Mouse (Mus musculus) megakaryocyte, embryonic 14.5 days (primary cell): ENCODE measurements around the gene Zfp101. TPM values are rescaled to one million over a fixed set of nuclear protein-coding genes. Genes with fewer than 3 reads are reported as not detected.

Source experiments
- H3K27me3 ChIP-seq: replicated peaks from 2 replicates; pipeline ENCODE3; 2012; ENCODE audit warnings: inconsistent platforms
- H3K36me3 ChIP-seq: replicated peaks from 2 replicates; pipeline ENCODE3; 2012; ENCODE audit warnings: low read length, inconsistent platforms, mixed read lengths
- H3K4me1 ChIP-seq: 2 replicates; pipeline ENCODE4 v1.6.1; 2012; ENCODE audit warnings: inconsistent platforms
- H3K4me3 ChIP-seq: replicated peaks from 2 replicates; pipeline ENCODE3; 2012; ENCODE audit warnings: moderate library complexity, mild to moderate bottlenecking, inconsistent platforms
- H3K9me3 ChIP-seq: 2 replicates; pipeline ENCODE4 v1.6.1; 2012; ENCODE audit warnings: inconsistent platforms
- FLI1 ChIP-seq: IDR thresholded peaks from 2 replicates; pipeline ENCODE4 v1.6.1; 2012; ENCODE audit warnings: low read length, inconsistent platforms, mixed read lengths
- GATA1 ChIP-seq: IDR thresholded peaks from 3 replicates; pipeline ENCODE4 v1.6.1; 2012; ENCODE audit warnings: mixed read lengths, low read length, inconsistent platforms, borderline replicate concordance
- polyA plus RNA-seq: library from polyadenylated mRNA; stranded (reverse); fragments of >175 nt; gene quantifications from 2 replicates; pipeline ENCODE4 v1.2.3, GENCODE M21; 2012; ENCODE audit warnings: low replicate concordance; ENCODE audit not compliant: insufficient read depth

The Zfp101 gene
- polyA plus RNA-seq, 1 experiment, result 0.06 TPM

DNA sequence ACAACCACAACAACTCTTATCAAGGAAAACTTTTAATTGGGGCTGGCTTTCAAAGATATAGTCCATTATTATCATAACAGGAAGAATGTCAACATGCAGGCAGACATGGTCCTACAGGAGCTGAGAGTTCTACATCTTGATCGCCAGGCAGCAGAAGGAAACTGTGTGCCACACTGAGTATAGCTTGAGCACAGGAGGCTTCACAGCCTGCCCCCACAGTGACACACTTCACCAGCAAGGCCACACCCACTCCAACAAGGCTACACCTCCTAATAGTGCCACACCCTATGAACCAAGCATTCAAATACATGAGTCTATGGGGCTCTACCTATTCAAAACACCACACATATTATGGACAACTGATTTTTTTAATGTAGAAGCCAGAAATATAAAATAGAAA lies 41.5 kb downstream of the Zfp101 start:
- peaks cover 7% of the 10 kb centered on the region for H3K36me3 ChIP-seq
- H3K9me3 ChIP-seq, result peaks cover 24% of the 10 kb centered on the region
- no peak overlapping the region for H3K4me3 ChIP-seq
- TF ChIP-seq FLI1 (no peak), GATA1 (no peak)
- H3K4me1 ChIP-seq, result peaks cover 11% of the 10 kb centered on the region
- H3K27me3 ChIP-seq, result no peaks in the 10 kb centered on the region

Other genes starting within 250 kb of the Zfp101 start
- gene Olfr55, start 226.2 kb downstream of the Zfp101 start, polyA plus RNA-seq, result 0.87 TPM in 1 of 2 replicates, not detected in the other
- not detected in 2 replicates for gene Olfr239, start 203.3 kb downstream of the Zfp101 start, polyA plus RNA-seq
- gene Olfr1564, start 173.0 kb downstream of the Zfp101 start, polyA plus RNA-seq, result not detected in 2 replicates
- 0.12 TPM in 1 of 2 replicates, not detected in the other for gene Zfp955a, start 139.5 kb downstream of the Zfp101 start, polyA plus RNA-seq
- not detected in 2 replicates for gene Olfr63, start 130.0 kb downstream of the Zfp101 start, polyA plus RNA-seq
- gene Zfp955b, start 105.1 kb downstream of the Zfp101 start, polyA plus RNA-seq, result 0.11 and 0.28 TPM in 2 replicates
- 0.04 TPM in 1 of 2 replicates, not detected in the other for gene Zfp81, start 35.8 kb downstream of the Zfp101 start, polyA plus RNA-seq
- not detected in 2 replicates for gene Actl9, start 38.3 kb upstream of the Zfp101 start, polyA plus RNA-seq
- gene Adamts10, start 129.6 kb upstream of the Zfp101 start, polyA plus RNA-seq, result 11.6 and 15.5 TPM in 2 replicates
- gene Myo1f, start 161.1 kb upstream of the Zfp101 start, polyA plus RNA-seq, result 5.5 and 19.9 TPM in 2 replicates
- gene Zfp414, start 234.4 kb upstream of the Zfp101 start, polyA plus RNA-seq, result 135 and 166 TPM in 2 replicates
- 1.9 and 3.6 TPM in 2 replicates for gene Pram1, start 243.4 kb upstream of the Zfp101 start, polyA plus RNA-seq